Mouse (Mus musculus): ENCODE data around the gene Plxnc1.
A peak's percentile ranks its signal among the peaks of the same experiment; 100 is the strongest.

Gene Plxnc1

DNA sequence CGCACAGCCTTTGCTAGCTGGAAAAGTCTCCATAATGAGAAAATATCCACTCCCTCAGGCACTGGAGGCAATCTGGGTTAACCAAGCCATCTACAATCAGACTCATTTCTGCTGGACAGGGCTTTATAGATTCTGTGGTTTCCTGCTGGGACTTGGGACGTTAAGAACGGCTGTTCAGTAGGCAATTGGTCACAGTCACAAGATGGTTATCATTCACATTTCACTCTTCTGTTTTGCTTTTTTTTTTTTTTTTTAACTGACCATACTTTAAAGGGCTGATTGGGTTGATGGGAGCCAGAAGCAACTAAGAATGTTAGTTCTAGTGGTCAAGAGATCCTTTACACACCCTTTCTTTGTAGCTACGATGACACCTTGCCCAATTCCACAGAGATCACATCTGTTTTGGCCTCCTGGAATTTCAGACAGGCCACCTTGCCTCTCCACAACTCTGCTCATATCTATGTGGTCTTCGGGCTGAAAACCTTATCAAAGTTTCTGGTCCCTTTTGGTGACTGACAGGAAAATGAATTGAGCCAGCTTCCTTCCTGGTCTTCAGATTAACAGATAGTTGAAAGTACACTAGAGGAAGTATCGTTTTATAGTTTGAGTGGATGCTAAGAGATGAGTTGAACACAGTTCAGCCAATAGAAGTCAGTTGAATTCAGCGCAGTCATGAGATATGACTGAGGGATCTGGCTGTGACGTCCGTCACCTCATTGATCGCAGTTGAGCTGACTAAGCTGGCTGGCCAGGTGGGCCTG, 3.5 kb upstream of the Plxnc1 start:
- no peak for DNase-seq (ENCODE audit: low spot score in 2 of 2)

DNA sequence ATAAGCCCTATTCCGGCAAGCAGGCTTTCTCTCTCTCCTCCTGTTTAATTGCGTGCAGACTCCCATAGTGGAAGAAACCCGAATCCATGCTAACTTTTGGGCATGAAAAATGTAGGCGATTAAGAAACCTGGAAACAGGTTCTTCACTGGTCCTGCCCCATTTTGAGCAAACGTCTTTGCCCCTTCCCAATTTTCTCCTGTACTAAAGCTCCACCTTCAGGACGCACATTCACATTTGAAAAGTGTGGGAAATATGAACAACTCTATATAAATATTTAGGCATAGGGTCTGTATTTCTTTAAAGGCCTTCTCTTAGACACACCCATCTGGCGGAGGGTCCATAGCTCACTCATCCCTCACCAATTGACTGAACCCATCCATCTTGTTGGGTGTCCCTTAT, 2.8 kb upstream of the Plxnc1 start:
- DNase-seq (ENCODE audit: low spot score in 2 of 2) = no peak

DNA sequence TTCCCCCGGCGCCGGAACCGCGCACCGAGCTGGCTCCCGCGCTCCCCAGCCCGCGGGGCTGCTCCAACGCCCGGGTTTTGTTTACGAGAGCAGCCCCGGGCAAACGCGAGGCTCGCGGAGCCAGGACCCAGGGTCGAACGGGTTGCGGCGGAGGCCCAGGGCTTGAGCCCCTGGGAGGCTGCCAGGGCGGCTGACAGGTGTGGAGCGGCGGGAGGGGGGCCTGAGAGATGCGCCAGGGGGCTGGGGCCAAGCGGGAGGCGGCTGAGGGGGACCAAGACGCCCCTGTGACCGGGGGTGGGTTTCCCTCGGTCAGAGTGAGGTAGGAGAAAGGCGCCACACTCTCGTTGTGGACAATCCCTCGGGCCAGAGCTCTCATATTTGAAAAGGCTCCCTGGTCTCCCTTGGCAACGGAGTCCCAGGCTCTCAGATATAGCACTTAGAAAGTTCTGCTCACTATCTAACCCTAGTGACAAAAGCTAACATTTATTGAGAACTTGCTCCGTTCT, 624 bp upstream of the Plxnc1 start:
- peak in 1 of 2 experiments; percentile 49 for DNase-seq (ENCODE audit: low spot score in 2 of 2)

DNA sequence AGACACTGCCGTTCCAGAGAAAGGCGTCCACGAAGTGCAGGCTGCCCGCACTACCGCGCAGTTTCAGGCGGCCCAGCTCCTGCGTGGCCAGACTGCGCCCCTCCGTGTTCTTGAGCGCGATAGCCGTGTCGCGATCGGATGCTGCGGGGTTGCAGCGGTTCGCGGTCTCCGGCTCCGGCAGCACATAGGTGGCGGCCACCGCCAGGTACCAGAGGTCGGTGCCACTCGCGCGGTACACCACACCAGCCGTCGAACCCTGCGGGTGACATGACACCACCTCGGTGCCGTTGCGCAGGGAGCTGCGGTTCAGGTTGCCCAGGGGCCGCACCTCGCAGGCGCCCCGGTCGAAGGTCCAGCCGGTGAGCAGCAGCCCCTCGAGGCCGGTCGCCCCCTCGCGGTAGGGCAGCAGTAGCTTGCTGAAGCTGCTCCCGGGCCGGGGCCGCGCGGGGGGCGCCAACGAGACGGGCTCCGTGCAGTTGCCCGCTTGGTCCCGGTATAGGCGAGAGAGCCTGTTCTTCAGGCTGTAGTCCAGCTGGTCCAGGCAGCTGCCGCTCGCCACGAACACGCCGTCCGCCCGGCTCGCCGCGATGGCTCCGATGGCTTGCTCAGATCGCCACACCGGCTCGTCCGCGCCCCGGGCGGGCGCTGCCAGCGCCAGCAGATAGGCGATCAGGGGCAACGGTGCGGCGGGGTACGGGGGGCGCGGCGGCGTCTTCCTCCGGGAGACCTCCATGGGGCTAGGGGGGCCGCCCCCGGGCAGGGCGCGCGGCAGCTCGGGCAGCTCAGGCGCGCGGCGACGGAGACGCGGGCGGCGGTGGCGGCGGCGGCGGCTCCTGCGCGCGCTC, 567 bp downstream of the Plxnc1 start:
- peak; percentile 52 to 72 for DNase-seq (ENCODE audit: low spot score in 2 of 2)

DNA sequence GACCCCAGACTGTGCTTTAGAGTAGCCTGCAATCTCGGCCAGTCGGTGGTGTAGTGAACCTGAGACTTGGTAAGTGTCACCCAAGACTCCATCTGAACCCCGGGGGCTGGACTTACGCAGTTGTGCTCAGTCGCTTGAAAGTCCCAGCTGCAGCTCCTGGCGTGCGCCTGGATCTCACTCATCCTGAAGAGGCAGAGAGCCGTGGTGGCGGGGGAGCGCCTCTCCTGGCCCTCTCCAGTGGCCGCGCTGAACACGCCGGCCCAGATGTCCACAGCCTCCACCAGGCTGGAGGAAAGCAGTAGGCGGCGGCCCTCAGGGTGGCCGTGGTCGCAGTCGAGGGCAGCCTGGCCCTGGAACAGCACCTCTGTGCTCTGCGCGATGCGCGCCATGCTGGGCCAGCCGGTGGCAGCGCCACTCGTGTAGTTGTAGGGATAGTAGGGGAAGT, 1.2 kb downstream of the Plxnc1 start:
- peak in 1 of 2 experiments; percentile 52 for DNase-seq (ENCODE audit: low spot score in 2 of 2)

DNA sequence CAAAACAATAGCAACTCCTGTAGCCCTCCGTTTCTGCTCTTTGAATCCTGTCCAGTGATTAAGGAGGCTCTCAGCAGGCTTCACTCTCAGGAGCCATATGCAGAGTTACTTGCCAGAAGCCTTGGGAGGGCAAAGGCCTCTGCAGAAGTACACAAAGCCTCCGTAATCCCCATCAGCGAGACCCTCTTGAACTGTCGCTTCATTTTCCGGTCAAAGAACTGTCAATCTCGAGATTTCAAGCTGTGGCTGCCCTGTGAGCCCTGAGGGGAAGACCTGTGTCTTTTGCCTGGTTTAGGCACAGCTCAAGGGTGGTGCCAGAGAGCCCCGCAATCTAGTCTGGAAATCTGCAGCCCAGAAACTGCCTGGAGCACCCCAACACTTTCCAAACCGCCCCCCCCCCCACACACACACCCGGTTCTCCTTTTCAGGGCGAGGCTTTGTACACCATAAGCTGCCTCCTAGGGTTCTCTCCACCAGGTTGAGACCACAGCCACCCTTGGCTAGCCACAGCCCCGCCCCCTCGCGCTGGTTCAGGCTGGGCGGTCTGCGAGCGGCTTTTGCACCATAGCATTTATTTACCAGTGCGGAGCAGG, 2.1 kb downstream of the Plxnc1 start:
- no peak for DNase-seq (ENCODE audit: low spot score in 2 of 2)

DNA sequence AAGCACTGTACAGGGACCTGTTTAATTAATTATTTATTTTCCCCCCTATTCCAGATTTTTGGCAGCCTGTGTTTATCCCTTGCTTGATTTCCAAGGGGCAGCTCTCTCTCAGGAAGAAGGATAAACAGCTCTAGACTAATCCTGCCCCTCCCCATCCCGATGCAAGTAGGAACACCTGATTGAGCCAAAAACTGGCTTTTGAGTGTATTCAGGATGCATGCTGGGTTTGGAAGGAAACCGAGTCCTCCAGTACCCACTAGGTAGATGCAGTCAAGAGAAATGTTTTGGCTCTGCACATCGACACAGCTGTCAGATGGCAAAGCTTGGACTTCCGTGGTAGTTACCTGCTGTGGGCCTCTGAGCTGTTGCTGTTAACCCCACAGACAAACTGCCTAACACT, 3.1 kb downstream of the Plxnc1 start:
- DNase-seq (ENCODE audit: low spot score in 2 of 2) = no peak

DNA sequence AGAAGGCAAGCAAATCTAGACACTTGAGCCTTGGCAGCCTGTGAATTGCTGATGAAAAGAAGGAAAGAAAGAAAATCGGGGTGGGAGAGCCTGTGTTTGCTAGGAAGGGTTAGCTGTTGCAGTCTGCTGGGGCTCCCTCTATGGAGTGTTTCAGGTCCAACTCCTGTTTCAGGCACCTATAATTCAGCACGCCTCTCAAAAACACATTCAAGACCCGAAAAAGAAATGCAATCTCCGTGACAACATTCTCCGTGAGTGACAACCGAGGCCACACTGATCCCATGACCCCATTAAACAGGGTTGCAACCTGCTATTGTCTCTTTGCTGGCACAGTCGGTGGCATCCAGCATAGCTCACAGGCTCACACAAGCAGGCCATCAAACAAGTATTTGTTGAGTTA, 3.8 kb downstream of the Plxnc1 start:
- DNase-seq (ENCODE audit: low spot score in 2 of 2) = no peak

DNA sequence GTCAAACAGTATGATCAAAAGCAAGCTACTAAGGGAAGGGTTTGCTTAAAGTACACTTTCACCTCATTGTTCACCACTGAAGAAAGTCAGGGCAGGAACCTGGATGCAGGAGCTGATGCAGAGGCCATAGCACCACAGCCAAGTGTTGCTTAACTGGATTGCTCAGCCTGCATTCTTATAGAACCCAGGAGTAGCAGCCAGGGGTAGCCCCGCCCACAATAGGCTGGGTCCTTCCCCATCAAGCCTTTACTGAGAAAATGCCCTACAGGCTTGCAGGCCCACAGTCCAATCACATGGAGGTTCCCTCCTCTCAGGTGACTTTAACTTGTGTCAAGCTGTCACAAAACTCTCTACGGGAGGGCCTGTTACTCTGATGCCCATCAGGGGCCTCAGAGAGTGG, 4.6 kb downstream of the Plxnc1 start:
- no peak for DNase-seq (ENCODE audit: low spot score in 2 of 2)

DNA sequence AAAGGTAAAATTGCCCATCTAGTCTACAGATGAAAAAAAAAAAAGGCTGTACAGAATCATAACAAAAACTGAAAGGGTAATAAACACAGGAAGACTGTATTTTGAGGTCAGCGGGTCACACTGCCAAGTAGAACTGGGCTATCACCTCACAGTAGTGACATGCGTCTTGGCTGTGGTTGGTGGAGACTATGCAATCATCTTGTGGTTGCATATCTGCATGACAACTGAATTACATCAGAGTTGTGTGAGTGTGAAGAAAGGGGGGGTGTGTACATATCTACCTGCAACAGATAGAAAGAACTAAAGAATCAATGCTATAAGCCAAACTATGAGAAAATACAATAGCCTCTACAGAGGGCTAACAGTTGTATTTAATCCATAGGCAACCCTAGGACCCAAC, 5.7 kb downstream of the Plxnc1 start:
- no peak for DNase-seq (ENCODE audit: low spot score in 2 of 2)

DNA sequence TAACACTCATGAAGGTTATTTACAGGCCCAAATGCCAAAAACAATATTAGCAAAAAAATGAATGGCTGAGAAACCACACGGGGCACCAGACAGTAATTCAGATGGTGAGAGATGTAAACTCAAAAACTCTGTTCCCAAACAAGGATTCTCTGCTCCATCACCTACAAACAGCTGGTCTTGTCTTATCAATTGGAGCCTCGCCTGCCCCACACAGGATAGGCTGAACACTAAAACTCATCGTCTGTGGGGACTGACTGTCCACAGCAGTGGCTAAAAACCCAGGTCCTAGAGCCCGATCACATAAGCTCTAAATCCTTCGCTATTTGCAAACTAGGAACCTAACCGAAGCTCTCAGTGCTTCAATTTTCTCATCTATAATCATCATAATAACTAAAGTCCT, 6.3 kb downstream of the Plxnc1 start:
- no peak for DNase-seq (ENCODE audit: low spot score in 2 of 2)

DNA sequence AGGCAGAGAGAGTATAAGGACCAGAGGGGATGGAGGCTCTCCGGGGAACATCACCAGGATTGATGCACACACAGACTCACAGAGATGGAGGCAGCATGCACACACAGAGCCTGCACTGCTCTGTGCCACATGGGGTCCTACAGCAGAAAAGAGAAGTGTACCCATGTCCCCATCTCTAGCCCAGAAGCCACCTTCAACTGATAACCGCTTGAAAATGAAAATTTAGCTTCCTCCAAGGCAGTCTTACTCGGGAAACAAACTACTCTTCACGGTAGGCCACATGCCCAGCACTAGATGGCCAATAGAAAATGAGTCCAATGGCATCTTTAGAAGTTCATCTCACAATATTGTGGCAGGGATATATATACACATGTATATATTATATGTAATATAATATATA, 9.4 kb downstream of the Plxnc1 start:
- no peak for DNase-seq (ENCODE audit: low spot score in 2 of 2)

DNA sequence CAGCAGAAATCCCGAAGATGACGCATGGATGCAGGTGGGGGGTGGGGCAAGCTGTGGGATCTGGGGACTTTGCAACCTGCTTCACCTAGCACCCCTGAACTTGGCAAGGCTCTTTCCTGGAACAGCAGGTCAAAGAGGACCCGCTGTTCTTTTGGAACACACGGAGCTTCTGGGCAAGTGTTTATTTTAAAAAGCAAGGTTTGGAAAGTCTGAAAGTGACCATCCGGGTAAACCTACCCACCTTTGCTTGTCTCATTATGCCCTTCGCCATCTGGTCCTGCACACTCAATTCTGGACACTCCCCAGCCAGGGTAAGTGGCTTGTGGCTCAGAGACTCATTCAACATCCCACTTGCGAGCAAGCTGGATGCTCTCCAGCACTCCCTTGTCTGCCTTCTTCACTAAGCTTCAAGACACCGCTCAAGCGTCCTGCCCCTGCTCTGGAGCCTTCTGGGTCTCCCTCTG, 10.5 kb downstream of the Plxnc1 start:
- DNase-seq (ENCODE audit: low spot score in 2 of 2) = no peak

DNA sequence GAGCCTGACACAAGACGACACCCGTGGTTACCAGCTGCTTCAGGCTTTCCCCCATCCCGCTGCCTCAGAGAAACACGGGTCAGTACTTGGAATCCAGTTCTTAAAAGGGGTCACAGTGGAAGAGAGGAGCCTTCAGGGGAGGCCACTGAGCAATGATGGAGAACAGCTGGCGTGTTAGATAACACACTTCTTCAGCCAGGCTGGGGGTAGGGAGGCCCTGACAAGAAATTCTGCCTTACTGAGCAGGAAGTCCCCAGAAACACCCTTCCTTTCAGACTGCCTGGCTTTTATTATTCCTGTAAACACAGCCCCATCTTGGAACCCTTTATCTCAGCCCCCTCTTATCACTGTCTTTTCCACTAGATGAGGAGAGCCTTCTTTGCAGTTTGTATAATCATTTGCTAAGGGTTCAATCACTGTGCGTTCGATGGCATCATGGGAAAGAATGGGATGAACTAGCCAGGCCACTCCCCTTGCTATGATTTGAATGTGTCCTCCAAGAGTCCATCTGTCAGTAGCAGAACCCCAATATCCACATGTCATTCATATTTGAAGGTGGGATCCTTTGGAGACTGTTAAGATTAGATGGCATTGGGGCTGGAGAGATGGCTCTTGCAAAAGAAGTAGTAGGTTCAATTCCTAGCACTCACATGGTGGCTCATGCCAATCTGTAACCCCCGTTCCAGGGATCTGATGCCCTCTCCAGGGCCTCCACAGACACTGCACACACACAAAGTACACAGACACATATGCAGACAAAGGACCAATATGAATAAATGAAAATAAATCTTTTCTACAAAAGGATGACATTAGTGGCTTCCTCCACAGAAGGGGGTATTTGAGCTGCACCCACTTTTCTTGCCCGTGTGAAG, 12.4 kb downstream of the Plxnc1 start:
- DNase-seq (ENCODE audit: low spot score in 2 of 2) = no peak

DNA sequence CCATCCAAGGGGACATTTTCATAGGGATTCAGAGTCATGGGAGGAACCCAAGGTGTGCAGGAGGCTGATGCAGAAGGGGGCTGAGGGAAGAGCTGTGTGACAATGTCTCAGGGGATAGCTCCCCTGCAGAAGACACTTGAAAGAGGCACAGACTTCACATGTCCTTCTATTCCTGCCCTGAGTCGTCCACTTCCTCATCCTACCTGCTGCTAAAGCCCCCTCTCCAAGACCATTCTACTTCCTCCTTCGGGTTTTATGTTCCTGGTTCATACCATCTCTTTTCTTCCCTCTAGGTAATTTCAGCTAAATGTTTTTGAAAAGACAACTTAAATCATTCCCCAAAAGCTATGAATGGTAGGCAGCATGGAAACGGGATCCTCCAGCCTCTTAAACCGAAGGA, 16.5 kb downstream of the Plxnc1 start:
- DNase-seq (ENCODE audit: low spot score in 2 of 2) = no peak

DNA sequence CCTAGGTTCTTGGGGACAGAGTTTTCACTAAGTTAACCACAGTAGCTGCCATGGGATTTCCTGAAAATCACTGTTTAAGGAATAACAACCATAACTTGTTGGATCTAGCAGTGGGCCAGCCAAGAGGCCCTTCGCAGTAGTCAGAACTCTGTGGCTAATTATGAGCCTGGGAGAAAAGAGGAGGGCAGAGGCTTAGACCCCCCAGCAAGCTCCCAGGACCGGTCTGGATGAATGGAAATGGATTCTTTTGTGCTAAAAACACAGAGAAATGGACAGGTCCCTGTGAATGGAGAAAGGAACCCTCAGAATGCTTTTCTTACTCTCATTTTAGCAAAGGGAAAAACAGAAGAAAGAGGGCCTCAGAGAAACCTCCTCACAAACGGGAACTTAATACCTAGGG, 18.3 kb downstream of the Plxnc1 start:
- DNase-seq (ENCODE audit: low spot score in 2 of 2) = no peak

DNA sequence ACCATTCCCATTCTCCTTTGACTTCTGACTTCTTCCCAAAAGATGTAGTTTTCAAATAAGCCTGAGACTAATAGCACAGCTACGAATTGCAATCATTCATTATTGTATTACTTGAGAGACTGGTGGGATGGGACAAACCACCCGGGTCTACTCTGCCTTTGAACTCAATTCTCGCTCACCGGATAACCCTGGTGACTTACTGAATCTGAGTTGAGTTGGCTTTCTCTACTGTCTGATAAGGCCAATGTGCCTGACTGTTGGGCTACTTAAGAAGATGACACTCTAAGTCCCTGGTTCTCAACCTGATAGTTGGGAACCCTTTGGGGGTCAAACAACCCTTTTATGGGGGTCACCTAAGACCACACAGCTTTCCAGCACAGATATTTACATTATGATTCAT, 19.8 kb downstream of the Plxnc1 start:
- DNase-seq (ENCODE audit: low spot score in 2 of 2) = no peak

DNA sequence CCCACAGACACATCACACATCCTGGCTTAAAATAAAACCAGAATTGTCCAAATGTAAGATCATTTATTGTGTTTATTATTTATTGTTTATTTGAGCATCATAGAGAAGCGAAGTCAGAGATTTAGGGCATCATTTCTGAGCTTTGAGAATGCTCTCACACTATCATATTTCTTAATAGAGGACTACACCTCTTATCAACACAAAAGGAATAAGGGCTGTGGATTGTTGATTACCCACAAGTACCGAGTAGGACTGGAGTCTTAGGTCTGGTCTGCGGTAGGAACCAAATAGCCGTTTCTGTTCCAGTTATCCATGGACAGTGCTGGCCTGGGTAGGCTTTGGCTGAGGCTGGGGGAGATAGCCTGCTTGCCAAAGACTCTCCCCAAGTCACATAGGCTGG, 20.2 kb downstream of the Plxnc1 start:
- no peak for DNase-seq (ENCODE audit: low spot score in 2 of 2)

DNA sequence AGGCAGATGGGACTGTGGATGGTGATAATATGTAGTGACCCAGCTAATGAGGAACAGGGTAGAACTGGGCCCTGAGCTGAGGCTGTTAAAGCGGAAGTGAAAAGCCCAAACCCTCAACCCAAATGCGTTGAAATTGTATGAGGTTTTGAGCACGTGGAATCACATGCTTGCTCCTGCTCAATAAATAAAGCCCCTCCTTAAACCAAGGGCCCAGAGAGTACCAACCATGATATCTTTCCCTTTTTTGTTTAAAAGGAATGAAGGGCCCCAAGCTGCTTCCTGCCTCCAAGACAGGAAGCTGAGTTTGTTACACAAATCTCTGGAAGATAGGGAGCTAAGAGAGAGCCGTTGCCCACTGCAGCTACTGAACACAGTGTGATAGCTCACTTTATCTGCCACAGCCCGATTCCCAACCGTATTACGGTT, 21.3 kb downstream of the Plxnc1 start:
- no peak for DNase-seq (ENCODE audit: low spot score in 2 of 2)

DNA sequence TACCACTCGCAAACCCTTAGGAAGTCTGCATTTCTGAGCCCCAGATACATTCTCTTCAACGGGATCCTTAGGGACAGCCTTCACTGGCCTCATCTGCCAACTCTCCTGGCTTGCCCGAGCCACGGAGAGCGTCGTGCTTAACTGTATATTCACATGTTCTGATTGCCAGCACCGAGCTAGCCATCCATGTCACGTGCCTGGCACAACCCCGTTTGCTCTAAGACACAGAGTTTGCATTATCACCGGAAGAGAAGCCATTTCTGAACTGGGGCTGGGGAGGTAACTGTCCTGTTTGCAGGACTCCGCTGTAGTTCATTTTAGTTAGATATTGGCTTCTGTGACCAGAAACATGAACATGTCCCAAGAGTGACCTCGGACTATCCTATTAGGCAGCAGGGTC, 21.8 kb downstream of the Plxnc1 start:
- DNase-seq (ENCODE audit: low spot score in 2 of 2) = no peak

DNA sequence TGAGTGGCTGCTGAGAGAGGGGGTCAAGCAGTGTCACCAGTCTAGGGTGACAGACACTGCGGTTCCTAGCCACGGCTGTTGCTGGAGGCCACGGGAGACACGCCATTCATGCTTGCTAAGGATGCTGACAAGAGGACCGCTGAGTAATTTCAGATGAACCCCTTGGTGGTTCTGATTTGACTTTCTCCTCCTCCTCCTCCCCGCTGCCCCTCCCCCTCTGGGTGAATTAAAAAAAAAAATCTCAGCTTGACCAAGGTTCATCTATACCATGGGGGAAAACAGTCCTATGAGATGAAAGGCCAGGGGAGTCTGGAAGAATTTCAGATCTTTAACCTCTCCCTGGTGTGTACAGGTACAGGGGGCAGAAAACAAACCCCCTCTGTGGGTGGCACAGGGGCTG, 22.9 kb downstream of the Plxnc1 start:
- DNase-seq (ENCODE audit: low spot score in 2 of 2) = no peak
